Mouse (Mus musculus) cerebellum, postnatal 10 days (tissue): ENCODE data around the gene Ciapin1.

Experiments used
- DNase-seq, 2 experiments: peaks; one replicate each; pipeline ENCODE4 v3.0.0; 2021; ENCODE audit warnings: mixed read lengths in 2 of 2

The Ciapin1 gene

DNA sequence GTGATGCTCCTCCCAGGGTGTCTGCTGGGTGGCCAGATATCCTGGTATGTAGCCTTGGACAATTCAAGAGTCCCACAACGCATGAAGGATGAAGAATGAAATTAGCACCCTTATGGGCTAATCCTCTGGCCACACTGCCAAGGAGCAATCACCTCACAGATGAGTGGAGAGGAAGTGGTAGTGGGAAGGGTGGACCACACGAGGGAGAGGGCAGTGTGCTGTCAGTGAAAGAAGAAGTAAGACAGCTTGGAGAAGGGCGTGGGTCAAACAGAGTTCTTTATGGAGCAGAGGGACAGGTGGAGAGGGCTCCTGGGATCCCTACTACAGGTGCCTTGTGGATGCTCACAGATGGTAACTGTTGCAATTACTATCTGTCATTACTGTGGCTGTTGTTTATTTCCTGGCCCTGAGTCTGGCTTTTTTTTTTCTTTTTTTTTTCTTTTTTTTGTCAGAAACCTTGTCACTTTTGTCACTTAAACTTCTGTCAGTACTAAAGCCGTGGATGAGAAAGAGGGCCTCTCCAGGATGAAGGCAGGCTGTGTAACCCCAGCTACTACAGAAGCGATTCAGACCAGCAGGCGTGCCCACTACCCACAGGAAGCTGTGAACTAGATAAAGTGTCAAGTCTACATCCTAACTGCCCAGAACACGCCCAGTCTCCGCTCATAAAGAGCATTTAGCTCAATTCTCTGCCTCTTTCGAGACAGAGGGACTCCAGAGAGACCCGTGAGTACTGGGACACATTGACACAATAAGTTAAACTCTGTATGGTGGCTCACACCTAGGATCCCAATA is 33.4 kb downstream of the Ciapin1 start:
- no peak for DNase-seq

DNA sequence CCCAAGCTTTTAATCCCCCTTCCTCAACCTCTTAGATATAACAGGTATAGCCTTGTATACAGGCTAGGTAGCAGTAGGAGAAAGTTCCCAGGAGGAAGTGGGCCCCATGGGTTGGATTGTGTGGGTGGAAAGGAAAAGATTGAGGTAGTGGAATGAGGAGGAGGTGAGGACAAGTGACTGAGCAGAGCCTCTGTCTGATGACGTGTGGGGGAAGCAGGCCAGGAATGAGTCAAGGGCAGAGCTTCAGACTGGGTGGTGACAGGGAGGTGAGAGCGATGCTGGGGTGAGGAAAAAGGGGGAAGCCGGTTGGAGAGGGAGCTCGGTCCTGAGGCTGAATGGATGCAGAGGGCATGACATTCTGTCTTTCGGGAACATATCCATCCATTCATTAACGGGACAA is 34.6 kb downstream of the Ciapin1 start:
- no peak for DNase-seq

DNA sequence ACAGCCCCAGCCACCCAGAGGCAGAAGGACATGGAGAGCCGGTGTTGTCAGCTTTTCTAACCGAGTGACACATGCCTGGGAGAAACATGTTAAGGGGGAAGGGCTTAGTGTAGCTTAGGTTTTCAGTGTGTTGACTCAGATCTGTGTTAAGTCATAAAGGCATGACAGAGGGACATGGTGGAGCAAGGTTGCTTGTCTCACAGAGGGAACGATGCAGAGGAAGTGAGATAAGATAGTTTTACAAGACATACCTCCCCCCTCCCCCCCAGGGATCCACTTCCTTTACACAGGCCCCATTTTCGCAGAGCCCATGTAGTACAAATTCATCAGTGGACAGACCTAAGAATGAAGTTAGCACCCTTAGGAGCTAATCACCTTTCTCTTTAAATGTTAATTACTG is 35.8 kb downstream of the Ciapin1 start:
- no peak for DNase-seq

DNA sequence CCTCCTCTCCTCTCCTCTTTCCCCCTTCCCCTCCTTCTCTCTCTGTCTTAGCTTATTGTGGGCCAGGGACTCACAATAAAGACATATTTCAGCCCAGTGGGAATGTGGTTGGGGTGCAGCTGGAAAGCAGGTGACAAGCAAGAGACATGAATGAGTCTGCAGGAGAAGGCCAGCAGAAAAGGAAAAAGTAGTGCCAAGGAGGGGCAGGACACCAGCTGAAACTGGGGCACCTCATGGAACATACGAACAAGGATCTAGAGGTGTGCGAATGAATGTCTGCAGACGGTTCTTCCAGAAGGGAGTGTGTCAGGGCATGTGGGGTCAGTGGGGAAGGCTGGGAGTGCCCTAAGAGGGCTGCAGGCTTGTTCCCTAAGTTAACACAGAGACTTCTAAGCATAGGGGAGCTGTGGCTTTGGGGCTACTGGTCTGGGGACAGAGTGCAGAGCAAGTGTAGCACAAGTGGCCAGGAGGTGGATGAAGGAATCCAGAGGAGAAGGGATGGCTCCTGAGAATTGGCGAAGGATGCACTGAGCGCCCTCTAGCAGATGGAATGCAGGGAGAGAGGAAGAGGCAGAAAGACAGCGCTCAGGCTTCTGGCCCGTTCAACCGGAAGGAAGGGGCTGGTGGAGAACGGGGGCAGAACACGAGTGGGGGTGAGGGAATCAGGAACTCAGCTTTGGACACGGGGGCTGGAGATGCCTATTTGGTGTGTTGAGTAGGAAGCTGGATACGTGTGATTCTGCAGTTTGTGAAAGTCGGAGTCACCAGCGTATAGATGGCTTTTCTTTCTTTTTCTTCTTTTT is 36.7 kb downstream of the Ciapin1 start:
- DNase-seq, result peak; percentile 62 to 65

DNA sequence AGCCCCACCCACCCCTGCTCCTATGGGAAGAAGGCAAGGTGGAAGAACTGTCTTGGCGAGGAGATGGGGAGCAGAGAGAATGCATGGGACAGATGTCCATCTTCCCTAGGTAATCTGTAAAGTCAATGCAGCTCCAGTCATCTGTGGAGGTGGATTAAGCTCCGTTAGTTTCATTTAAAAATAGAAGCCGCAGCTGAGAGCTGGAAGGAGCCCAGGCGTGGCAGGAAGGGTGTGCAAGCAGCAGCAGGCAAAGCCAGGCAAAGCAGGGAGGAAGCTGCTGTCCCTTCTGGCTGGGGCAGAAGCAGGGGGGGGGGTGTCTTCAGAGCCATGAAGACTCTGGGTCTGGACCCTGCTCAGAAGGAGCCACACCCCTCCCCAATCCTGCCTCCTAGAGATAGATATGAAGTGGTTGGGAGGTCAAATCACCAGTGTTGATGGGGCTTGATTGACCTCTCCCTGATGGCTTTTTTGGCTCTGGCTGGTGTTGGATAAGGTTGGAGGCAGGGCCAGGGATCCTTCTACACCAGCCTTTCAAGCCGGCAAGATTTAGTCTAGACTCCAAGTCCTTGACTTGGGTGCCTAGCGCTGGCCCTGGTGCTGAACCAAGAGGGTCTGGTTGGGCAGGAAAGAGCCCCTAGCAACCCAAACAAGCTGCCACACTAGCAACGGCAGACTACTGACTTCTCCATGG is 37.7 kb downstream of the Ciapin1 start:
- DNase-seq, result peak; percentile 36 to 38

DNA sequence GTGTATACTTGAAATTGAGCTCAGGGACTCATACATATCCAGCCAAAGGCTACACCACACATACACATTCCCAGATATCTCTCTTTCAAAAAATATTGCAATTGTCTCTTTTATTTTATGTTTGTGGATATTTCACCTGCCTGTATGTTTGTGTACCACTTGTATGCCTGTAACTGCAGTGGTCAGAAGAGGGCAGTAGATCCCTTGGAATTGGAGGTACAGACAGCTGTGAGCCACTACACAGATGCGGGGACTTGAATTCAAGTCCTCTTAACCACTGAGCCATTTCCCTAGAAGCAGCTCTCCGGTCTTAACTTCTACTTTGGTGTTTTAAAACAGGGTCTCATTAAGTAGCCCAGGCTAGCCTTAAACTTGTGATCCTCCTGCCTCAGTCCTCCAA is 43.4 kb downstream of the Ciapin1 start:
- DNase-seq, result no peak

DNA sequence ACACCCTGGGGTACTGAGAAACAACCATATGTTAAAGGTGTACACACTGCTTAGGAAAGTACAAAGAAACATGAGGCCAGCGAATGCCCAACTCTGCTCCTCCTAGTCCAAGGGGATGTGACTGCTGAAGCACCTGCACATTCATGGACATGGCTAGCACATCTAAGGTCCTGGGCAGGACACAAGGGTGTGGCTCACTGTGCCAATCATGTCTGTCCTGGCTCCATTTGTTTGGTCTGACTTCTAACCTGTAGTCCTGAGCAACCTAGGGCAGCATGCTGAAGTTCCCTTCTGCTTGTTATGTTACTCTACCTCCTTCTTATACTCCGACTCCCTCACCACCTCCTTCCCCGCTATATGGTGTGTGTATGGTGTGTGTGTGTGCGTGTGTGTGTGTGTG is 43.8 kb downstream of the Ciapin1 start:
- DNase-seq, result no peak

DNA sequence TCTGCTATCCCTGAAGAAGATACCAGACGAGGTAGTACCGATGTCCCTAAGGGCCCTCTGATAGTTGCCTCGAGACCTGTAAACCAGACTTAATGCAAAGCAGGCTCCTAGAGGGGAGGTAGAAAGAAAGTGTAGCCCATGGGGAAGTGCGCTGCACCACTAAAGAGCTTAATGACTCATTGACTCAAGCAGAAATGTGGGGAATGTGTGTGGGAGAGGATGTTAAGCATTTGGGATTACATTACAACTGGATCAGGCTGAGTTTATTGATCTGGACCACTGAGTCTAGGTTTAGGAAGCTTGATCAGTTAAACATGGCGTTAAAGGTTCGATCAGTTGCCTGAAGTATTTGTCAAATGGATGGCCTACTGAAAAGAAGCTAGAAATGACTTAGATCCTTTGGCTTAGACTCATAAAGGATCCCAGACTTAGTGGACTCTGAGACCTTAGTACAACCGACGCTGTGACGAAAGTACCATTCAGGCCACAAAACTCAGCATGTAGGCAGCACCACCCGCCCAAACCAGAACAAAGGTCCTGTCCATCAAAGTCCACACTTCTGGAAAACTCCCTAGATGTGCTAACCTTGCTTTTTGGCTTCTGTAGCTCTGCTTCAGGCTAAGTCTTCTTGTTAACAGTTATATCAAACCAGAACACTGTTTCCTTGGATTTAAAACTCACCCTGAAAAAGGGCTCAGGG is 48.8 kb downstream of the Ciapin1 start:
- DNase-seq, result no peak

DNA sequence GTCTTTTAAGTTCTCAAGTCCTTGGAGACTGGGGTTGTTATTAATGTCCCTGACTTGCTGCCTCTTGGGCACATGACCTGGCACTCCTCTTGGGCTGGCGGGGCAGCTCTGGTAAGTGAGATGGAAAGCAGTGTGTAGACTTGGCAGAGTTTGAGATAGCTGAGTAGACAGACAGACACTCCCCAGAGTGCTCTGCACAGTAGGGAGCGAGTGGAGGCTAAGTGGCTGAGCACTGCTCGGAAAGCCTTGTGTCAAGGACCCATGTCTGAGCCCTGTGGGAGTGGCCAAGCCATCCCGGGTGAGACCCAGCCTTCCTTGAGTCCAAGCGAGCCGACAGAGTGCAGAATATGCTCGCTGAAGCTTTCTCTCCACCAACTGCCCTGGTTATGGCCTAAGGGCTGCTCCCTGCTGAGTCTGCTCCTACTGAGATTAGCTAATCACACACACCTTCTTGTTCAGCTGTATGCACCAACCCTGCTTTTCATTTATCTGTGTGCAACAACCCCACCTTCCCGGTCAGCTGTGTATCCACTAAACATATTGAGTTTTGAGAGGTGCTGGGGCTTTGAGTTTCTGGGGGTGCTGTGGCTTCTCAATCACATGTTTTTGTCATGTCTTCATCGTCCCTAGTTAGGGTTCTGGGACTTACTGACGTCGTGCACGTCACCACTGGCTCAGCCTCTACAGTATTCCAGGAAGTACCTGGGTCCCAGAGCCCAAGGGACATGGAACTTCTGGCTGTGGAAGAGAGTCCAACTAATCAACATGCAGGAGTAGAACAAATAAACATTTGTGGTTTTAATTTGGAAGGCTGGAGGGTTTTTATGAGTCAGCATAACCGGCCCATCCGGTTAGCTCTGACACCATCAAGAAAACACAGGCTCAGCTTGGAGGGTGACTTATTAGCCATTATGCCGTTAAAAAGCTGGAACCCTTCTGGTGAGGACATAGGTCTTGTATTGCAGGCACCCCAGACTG is 50.3 kb downstream of the Ciapin1 start:
- peak in 1 of 2 experiments; percentile 26 for DNase-seq

DNA sequence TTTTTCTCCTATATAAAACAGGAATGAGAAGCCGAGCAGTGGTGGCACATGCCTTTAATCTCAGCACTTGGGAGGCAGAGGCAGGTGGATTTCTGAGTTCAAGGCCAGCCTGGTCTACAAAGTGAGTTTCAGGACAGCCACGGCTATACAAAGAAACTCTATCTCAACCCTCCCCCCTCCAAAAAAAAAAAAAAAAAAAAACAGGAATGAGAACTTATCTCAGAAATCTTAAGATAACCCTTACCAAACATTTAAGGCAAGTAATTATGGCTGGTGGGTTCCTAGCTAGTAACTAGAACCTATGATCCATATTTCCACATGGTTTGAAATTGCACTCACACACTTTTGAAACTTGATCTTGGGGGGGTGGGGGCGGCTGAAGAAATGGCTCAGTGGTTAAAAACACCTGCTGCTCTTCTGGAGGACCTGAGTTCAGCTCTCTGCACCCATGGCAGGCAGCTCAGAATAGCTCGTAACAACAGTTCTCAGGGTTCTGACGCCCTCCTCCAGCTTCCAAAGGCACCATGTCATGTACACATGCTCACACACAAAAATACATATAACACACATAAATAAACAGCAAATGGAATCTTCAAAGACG is 52.1 kb downstream of the Ciapin1 start:
- no peak for DNase-seq

DNA sequence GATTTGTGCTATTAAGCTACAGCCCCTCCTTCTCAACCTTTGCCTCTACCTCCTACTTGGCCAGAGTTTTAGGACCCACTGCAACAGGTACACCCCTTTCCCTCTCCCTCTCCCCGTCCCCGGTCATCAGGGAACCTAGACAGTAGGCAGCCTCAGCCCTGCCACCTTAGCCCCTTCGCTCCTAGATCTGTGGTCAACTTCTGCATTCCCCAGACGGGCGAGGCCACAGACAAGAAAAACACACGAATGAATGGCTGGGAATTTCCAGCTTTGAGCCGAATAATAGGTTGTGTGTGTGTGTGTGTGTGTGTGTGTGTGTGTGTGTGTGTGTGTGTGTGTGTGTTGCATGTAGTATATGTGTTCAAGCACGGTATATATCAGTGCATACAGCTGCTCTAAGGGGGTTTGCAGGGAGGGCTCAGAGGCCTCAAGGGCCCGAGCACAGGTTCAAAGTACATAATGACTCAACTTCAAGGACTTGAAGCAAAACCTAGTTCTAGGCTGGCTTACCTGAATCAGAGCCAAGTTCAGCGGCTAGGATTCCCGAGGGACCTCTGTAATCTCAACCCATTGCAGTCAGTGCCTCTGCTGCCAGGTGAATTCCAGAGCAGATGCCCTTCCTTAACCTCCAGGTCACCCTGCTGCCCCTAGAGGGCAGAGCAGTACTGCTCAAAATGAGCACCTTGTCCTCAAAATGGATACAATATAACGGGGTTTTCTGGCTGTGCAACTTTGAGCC is 52.7 kb downstream of the Ciapin1 start:
- DNase-seq, result peak; percentile 50 to 51

DNA sequence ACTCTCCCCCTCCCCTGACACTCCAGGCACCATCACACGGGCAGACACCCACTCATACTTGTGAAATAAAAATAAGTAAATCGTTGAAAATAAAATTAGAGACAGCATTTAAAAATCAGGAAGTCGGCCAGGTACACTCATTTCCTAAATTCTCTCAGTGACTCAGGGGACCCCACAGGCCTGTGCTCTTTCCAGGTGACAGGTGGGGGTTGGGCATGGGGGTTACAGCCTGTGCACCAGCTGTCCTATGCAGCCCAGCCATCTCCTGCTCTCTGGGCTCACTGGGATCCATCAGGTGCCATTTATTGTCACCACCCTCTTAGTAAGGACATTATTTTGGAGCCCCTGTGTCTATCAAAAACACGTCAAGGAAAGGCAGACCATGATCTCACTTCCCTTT is 54.3 kb downstream of the Ciapin1 start:
- no peak for DNase-seq

DNA sequence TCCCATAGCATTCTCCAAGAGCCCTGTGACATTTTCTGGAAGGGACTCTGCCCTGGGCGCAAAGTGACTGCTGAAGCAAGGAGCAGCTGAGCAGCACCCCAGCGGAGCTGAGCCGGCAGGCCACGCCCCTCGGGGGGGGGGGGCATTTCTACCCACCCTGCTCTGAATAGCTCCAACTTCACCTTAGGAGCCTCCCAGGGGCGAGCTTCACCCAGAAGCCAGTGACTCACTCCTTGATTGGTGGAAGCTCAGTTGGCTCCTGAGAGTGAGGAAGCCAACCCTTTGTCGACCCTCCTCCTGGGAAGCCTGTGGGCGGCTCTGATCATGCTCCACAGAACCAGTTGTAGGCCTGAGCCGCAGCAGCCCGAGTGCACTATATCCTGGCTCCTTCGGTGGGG is 56.3 kb downstream of the Ciapin1 start:
- no peak for DNase-seq

DNA sequence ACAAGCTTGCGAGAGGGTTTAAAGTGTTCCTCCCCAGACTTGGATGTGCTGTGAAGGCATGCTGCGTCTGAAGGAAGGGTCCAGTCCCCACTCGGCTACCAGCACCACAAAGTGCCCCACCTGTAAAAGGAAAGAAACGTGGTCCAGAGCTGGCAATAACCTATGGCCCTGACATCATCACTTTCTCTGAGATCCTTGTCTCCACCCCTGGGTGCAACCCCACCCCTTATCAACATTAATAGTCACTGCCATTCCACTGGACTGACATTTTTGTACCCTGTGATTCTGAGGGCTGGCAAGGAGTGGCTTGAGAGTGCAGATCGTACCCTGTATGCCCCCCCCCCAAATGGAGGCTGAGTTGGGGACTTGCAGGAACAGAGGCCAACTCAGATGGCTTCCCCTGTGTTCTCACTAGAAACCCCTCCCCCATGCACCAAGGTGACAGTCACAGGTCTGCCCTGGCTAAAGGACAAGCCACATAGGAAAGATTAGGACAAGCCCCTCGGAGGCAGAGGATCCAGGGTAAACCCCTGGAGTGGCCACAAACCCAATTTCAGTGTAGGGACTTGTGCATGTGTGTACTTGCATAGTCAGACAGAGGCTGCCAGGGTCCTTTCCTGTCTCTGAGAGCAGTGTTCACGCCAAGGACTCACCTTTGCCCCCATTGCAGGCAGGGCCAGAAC is 56.9 kb downstream of the Ciapin1 start:
- DNase-seq, result no peak

DNA sequence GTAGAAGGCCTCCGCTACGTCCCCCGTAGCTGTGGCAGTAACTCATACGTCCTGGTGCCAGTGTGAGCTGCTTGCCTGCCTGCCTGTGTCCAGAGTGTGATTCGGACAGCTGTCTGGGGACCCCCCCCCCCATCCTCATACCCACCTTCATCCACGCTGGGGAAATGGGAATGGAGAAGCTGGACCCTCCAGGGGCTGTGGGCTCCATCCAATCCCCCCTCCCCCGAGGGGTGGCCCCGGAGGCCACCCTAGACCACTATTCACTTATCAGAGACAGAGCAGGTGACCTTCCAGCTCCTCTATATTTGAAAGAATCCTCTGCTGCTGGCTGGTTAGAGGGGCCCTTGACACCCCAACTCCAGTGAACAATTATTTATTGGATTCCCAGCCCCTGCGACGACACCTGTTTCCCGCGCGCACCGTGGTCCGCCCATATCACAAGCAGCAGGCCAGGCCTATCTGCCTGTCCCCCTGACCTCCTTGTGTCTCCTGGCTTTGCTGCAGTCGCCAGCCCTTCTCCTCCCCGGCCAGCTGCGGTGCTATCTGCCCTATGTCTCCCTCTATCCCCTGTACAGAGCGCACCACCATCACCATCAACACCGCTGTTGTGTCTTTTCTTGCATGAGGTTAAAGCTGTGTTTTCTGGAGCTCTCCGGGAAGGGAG is 57.5 kb downstream of the Ciapin1 start:
- no peak for DNase-seq

DNA sequence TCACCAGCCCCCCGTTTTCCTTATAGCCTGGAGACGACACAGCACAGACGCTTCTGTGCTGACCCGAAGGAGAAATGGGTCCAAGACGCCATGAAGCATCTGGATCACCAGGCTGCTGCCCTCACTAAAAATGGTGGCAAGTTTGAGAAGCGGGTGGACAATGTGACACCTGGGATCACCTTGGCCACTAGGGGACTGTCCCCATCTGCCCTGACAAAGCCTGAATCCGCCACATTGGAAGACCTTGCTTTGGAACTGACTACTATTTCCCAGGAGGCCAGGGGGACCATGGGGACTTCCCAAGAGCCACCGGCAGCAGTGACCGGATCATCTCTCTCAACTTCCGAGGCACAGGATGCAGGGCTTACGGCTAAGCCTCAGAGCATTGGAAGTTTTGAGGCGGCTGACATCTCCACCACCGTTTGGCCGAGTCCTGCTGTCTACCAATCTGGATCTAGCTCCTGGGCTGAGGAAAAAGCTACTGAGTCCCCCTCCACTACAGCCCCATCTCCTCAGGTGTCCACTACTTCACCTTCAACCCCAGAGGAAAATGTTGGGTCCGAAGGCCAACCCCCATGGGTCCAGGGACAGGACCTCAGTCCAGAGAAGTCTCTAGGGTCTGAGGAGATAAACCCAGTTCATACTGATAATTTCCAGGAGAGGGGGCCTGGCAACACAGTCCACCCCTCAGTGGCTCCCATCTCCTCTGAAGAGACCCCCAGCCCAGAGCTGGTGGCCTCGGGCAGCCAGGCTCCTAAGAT is 58.4 kb downstream of the Ciapin1 start:
- DNase-seq, result no peak

DNA sequence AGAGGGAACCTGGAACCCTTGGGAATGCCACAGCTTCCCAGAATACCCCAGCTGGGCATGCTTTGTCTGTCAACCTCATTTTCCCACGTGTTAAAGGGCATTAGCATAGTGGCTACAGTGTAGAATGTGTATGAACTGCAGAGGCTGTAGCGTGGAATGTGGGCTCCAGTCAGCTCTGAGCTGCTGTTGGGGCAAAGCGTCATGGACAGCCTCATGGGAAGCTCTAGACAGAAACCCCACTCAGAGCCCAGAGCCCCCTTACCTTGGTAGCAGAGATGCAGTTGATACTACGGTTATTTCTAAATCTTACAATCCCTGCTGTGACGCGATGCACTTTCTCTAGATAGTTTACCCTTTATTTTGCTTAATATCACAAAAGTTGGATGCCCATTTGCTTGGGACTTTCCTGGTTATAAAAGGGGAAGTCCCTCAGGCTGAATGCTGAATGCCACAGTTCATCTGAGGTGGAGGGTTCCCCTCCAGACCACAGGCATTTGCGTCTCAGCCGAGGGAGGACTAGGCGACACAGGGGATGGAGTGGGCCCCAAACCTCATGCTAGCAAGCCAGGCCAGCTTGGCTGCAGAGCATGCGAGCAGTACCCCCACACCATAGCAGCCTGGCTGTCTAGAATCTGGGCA is 59.1 kb downstream of the Ciapin1 start:
- no peak for DNase-seq

DNA sequence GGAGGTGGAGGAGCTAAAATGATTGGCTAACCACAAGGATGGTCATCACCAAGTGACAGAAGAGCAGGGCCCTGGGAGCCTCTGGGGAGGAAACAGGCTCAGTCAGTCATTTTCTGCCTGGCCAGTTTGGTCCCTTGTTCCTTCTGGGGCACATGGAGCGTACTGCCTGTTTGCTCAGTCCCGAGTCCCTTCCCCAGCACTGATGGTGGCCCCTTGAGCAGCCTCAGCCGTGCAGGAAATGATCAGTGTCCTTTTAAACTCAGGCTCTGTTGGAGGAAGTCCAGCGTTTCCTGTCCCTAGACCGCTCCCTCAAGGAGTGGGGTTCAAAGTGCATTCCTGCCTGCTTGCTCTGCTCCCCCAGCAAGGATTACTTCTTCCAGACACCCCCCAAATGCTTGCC is 59.7 kb downstream of the Ciapin1 start:
- no peak for DNase-seq
